Mouse (Mus musculus) limb, embryonic 14.5 days (tissue): ENCODE measurements around the gene Cops7a. TPM values are rescaled to one million over a fixed set of nuclear protein-coding genes. Genes with fewer than 3 reads are reported as not detected.

ENCODE experiments used
- ATAC-seq: fragments of 200-750 bp; cut with Nextera tagmentation; 2 replicates; pipeline ENCODE4 v1.8.0; 2017; ENCODE audit warnings: low read depth, moderate number of reproducible peaks, moderate TSS enrichment; ENCODE audit not compliant: low FRiP score
- DNase-seq: peaks from one replicate; pipeline ENCODE4 v3.0.0-alpha.2; 2015; ENCODE audit warnings: low spot score
- H3K27ac ChIP-seq: fragments of 300-500 bp; sonication (generic); replicated peaks from 2 replicates; pipeline ENCODE4 v1.5.1; 2014; ENCODE audit warnings: low read depth, mild to moderate bottlenecking, low read length, moderate library complexity, mixed read lengths
- H3K27me3 ChIP-seq: fragments of 300-500 bp; sonication (generic); 2 replicates; pipeline ENCODE4 v1.6.1; 2014; ENCODE audit warnings: low read length, mixed read lengths; ENCODE audit not compliant: control insufficient read depth, insufficient read depth
- H3K36me3 ChIP-seq: fragments of 300-500 bp; sonication (generic); 2 replicates; pipeline ENCODE4 v1.6.1; 2014; ENCODE audit warnings: mild to moderate bottlenecking, low read length, moderate library complexity, mixed read lengths; ENCODE audit not compliant: control insufficient read depth, insufficient read depth
- H3K4me1 ChIP-seq: fragments of 300-500 bp; sonication (generic); 2 replicates; pipeline ENCODE4 v1.6.1; 2014; ENCODE audit warnings: antibody characterized with exemption, low read length, mixed read lengths; ENCODE audit not compliant: control insufficient read depth, insufficient read depth
- H3K4me2 ChIP-seq: fragments of 300-500 bp; sonication (generic); replicated peaks from 2 replicates; pipeline ENCODE4 v1.6.1; 2014; ENCODE audit warnings: low read depth, mild to moderate bottlenecking, low read length, moderate library complexity; ENCODE audit not compliant: severe bottlenecking
- H3K4me3 ChIP-seq: fragments of 300-500 bp; sonication (generic); replicated peaks from 2 replicates; pipeline ENCODE4 v1.5.1; 2014; ENCODE audit warnings: low read length
- H3K9ac ChIP-seq: fragments of 300-500 bp; sonication (generic); 2 replicates; pipeline ENCODE4 v1.6.1; 2014; ENCODE audit warnings: mild to moderate bottlenecking, low read depth, low read length, moderate library complexity; ENCODE audit not compliant: severe bottlenecking
- H3K9me3 ChIP-seq: fragments of 300-500 bp; sonication (generic); 2 replicates; pipeline ENCODE4 v1.6.1; 2016; ENCODE audit warnings: low read length; ENCODE audit not compliant: control insufficient read depth
- POLR2A ChIP-seq: fragments of 200-500 bp; IDR thresholded peaks from 2 replicates; pipeline ENCODE4 v1.8.0; 2012; ENCODE audit warnings: inconsistent platforms, mild to moderate bottlenecking, moderate library complexity, borderline replicate concordance; ENCODE audit not compliant: insufficient read depth, insufficient read length; ENCODE audit errors: extremely low read depth
- WGBS: fragments of 180-500 bp; shearing (Covaris S2); extraction: QIAGEN DNeasy Blood & Tissue Kit; methylation state at CpG from one replicate; pipeline ENCODE4 v1.1.7; 2014; 5-methylcytosine and 5-hydroxymethylcytosine counted together
- polyA plus RNA-seq, 2 experiments: library from polyadenylated mRNA; depleted of rRNA in 1 of 2; stranded (reverse) in 1 of 2; unstranded in 1 of 2; fragments of >200 nt; fragmentation: Nextera tagmentation in 1 of 2; extraction: Ambion mirVana in 1 of 2; gene quantifications; 2 replicates each; pipeline versions ENCODE4 v1.2.1 to v1.2.3; 2012 to 2014

Cops7a gene
- polyA plus RNA-seq, 2 experiments = 137 to 215 TPM

GRCm38 (mm10) chr6:124932314-124932695, 33.0 kb downstream of the Cops7a start:
- WGBS = 44% methylated on average over 12 of the region's 12 CpGs
- peaks cover 16% of the 10 kb centered on the region for H3K4me1 ChIP-seq
- no peaks in the 10 kb centered on the region for H3K27me3 ChIP-seq
- no peaks in the 10 kb centered on the region for H3K9me3 ChIP-seq
- no peak for ATAC-seq
- H3K27ac ChIP-seq = peak overlapping the region; percentile 96
- H3K36me3 ChIP-seq = peaks cover 50% of the 10 kb centered on the region
- no peak for TF ChIP-seq POLR2A
- peak overlapping the region; percentile 95 for H3K4me3 ChIP-seq
- peak overlapping the region; percentile 93 for H3K9ac ChIP-seq
- peak overlapping the region; percentile 85 for H3K4me2 ChIP-seq
- no peak for DNase-seq

- TF ChIP-seq POLR2A = no peak
- Histone ChIP-seq H3K9ac (peak overlapping the region; percentile 93), H3K27ac (peak overlapping the region; percentile 96), H3K4me1 (peaks cover 16% of the 10 kb centered on the region), H3K36me3 (peaks cover 44% of the 10 kb centered on the region), H3K27me3 (no peaks in the 10 kb centered on the region), H3K4me2 (peak overlapping the region; percentile 85), H3K4me3 (peak overlapping the region; percentile 95), H3K9me3 (no peaks in the 10 kb centered on the region)
- 2% methylated on average over 31 of the region's 48 CpGs for WGBS
- peak; percentile 32 for DNase-seq
- peak; percentile 10 for ATAC-seq
Measured at GRCm38 (mm10) chr6:124931525-124932313, 33.6 kb downstream of the Cops7a start.

GRCm38 (mm10) chr6:124930754-124931524, 34.4 kb downstream of the Cops7a start, which contains the start of gene Mlf2:
Gene Mlf2 (plus strand): TSS chr6:124931386.
- peak; percentile 87 for TF ChIP-seq POLR2A
- peak; percentile 91 for ATAC-seq
- Histone ChIP-seq H3K9ac (peak within 1 kb of the TSS; percentile 93), H3K27ac (peak within 1 kb of the TSS; percentile 96), H3K4me1 (peaks cover 19% of the 10 kb centered on the region), H3K4me3 (peak within 1 kb of the TSS; percentile 95), H3K4me2 (peak within 1 kb of the TSS; percentile 85), H3K27me3 (no peaks in the 10 kb centered on the region), H3K9me3 (no peaks in the 10 kb centered on the region), H3K36me3 (peaks cover 36% of the 10 kb centered on the region)
- DNase-seq = peak; percentile 99
- 1% methylated on average over 50 of the region's 64 CpGs for WGBS

- H3K27ac ChIP-seq = peak overlapping the region; percentile 80
- peak overlapping the region; percentile 95 for H3K4me3 ChIP-seq
- H3K4me1 ChIP-seq = peaks cover 26% of the 10 kb centered on the region
- ATAC-seq (no peak), DNase-seq (no peak)
- no peaks in the 10 kb centered on the region for H3K27me3 ChIP-seq
- peaks cover 29% of the 10 kb centered on the region for H3K36me3 ChIP-seq
- TF ChIP-seq POLR2A = no peak
- peak overlapping the region; percentile 85 for H3K4me2 ChIP-seq
- peak overlapping the region; percentile 52 for H3K9ac ChIP-seq
- WGBS = 23% methylated on average over 1 of the region's 1 CpGs
- H3K9me3 ChIP-seq = no peaks in the 10 kb centered on the region
Measured at GRCm38 (mm10) chr6:124930231-124930630, 35.1 kb downstream of the Cops7a start.

- 0 out of 2 replicates have a peak overlapping the region, but pooled peaks have one; percentile 2 for H3K4me3 ChIP-seq
- 34% methylated on average over 5 of the region's 5 CpGs for WGBS
- peaks cover 29% of the 10 kb centered on the region for H3K4me1 ChIP-seq
- no peak for TF ChIP-seq POLR2A
- H3K4me2 ChIP-seq = peak overlapping the region; percentile 41
- H3K27ac ChIP-seq = peak overlapping the region; percentile 44
- no peaks in the 10 kb centered on the region for H3K27me3 ChIP-seq
- no peaks in the 10 kb centered on the region for H3K9me3 ChIP-seq
- ATAC-seq (no peak), DNase-seq (peak; percentile 81)
- H3K9ac ChIP-seq = peak overlapping the region; percentile 3; the same call in 1 of the 2 replicates
- H3K36me3 ChIP-seq = no peaks in the 10 kb centered on the region
Measured at GRCm38 (mm10) chr6:124925941-124926340, 39.4 kb downstream of the Cops7a start.
